Mouse (Mus musculus) embryonic facial prominence, embryonic 11.5 days (tissue): ENCODE data around the gene Trpm2. TPM values are rescaled to one million over a fixed set of nuclear protein-coding genes. Genes with fewer than 3 reads are reported as not detected.

Source experiments
- ATAC-seq: fragments of 200-750 bp; cut with Nextera tagmentation; replicated peaks from 2 replicates; pipeline ENCODE4 v1.8.0; 2017; ENCODE audit warnings: low read depth; ENCODE audit not compliant: insufficient number of reproducible peaks, low FRiP score, low TSS enrichment
- DNase-seq: peaks from one replicate; pipeline ENCODE4 v3.0.0-alpha.2; 2015; ENCODE audit warnings: low spot score
- H3K27ac ChIP-seq: fragments of 300-500 bp; sonication (generic); replicated peaks from 2 replicates; pipeline ENCODE4 v1.5.1; 2014; ENCODE audit warnings: mild to moderate bottlenecking, low read depth, low read length, control low read depth
- H3K27me3 ChIP-seq: fragments of 300-500 bp; sonication (generic); 2 replicates; pipeline ENCODE4 v1.6.1; 2014; ENCODE audit warnings: mild to moderate bottlenecking, low read length, moderate library complexity, mixed read lengths; ENCODE audit not compliant: control insufficient read depth, insufficient read depth
- H3K36me3 ChIP-seq: fragments of 300-500 bp; sonication (generic); replicated peaks from 2 replicates; pipeline ENCODE4 v1.6.1; 2014; ENCODE audit warnings: low read depth, mild to moderate bottlenecking, low read length, moderate library complexity, mixed read lengths; ENCODE audit not compliant: control insufficient read depth, insufficient read depth
- H3K4me1 ChIP-seq: fragments of 300-500 bp; sonication (generic); 2 replicates; pipeline ENCODE4 v1.6.1; 2014; ENCODE audit warnings: low read length, mixed read lengths; ENCODE audit not compliant: control insufficient read depth, insufficient read depth
- H3K4me2 ChIP-seq: fragments of 300-500 bp; sonication (generic); 2 replicates; pipeline ENCODE4 v1.6.1; 2014; ENCODE audit warnings: low read depth, mild to moderate bottlenecking, control low read depth, low read length, moderate library complexity
- H3K4me3 ChIP-seq: fragments of 300-500 bp; sonication (generic); 2 replicates; pipeline ENCODE4 v1.5.1; 2014; ENCODE audit warnings: low read depth, low read length, control low read depth
- H3K9ac ChIP-seq: fragments of 300-500 bp; sonication (generic); replicated peaks from 2 replicates; pipeline ENCODE4 v1.6.1; 2014; ENCODE audit warnings: mild to moderate bottlenecking, control low read depth, low read length
- H3K9me3 ChIP-seq: fragments of 300-500 bp; sonication (generic); replicated peaks from 2 replicates; pipeline ENCODE4 v1.6.1; 2016; ENCODE audit warnings: mild to moderate bottlenecking, low read length, inconsistent platforms, mixed read lengths; ENCODE audit not compliant: control insufficient read depth
- WGBS: fragments of 180-500 bp; shearing (Covaris S2); extraction: QIAGEN DNeasy Blood & Tissue Kit; methylation state at CpG from one replicate; pipeline ENCODE4 v1.1.7; 2014; 5-methylcytosine and 5-hydroxymethylcytosine counted together
- polyA plus RNA-seq: library from polyadenylated mRNA; unstranded; fragments of >200 nt; fragmentation: Nextera tagmentation; extraction: Ambion mirVana; gene quantifications from 2 replicates; pipeline ENCODE4 v1.2.1, GENCODE M21; 2014

The Trpm2 gene
- polyA plus RNA-seq, 1 experiment from 2014 or later = 0.43 TPM

GRCm38 (mm10) chr10:77976458-77977150 is 6.2 kb upstream of the Trpm2 start:
- Histone ChIP-seq H3K27me3 (no peaks in the 10 kb centered on the region), H3K27ac (no peak overlapping the region), H3K36me3 (no peaks in the 10 kb centered on the region; the same call in 1 of the 2 replicates), H3K4me3 (no peak overlapping the region), H3K9ac (no peak overlapping the region), H3K4me2 (no peak overlapping the region), H3K9me3 (no peaks in the 10 kb centered on the region), H3K4me1 (no peaks in the 10 kb centered on the region)
- 82% methylated on average over 8 of the region's 8 CpGs for WGBS
- ATAC-seq (no peak), DNase-seq (no peak)

GRCm38 (mm10) chr10:77975653-77976052 is 5.3 kb upstream of the Trpm2 start:
- DNase-seq = no peak
- Histone ChIP-seq H3K4me2 (no peak overlapping the region), H3K9ac (no peak overlapping the region), H3K27ac (no peak overlapping the region), H3K4me3 (no peak overlapping the region), H3K27me3 (no peaks in the 10 kb centered on the region), H3K9me3 (no peaks in the 10 kb centered on the region), H3K36me3 (no peaks in the 10 kb centered on the region; the same call in 1 of the 2 replicates), H3K4me1 (no peaks in the 10 kb centered on the region)
- ATAC-seq = no peak
- 51% methylated on average over 4 of the region's 4 CpGs for WGBS

GRCm38 (mm10) chr10:77974811-77975210 is 4.4 kb upstream of the Trpm2 start:
- Histone ChIP-seq H3K9me3 (no peaks in the 10 kb centered on the region), H3K27me3 (peaks cover 6% of the 10 kb centered on the region), H3K4me1 (no peaks in the 10 kb centered on the region), H3K4me2 (no peak overlapping the region), H3K36me3 (no peaks in the 10 kb centered on the region; the same call in 1 of the 2 replicates), H3K4me3 (no peak overlapping the region), H3K27ac (no peak overlapping the region), H3K9ac (no peak overlapping the region)
- ATAC-seq = no peak
- 72% methylated on average over 5 of the region's 5 CpGs for WGBS
- DNase-seq = no peak

- no peak overlapping the region for H3K4me2 ChIP-seq
- no peak overlapping the region for H3K27ac ChIP-seq
- no peak overlapping the region for H3K9ac ChIP-seq
- WGBS = 75% methylated on average over 5 of the region's 5 CpGs
- peaks cover 10% of the 10 kb centered on the region for H3K27me3 ChIP-seq
- no peak for ATAC-seq
- no peaks in the 10 kb centered on the region for H3K9me3 ChIP-seq
- no peaks in the 10 kb centered on the region for H3K4me1 ChIP-seq
- H3K36me3 ChIP-seq = no peaks in the 10 kb centered on the region; the same call in 1 of the 2 replicates
- no peak overlapping the region for H3K4me3 ChIP-seq
- DNase-seq = no peak
Measured at GRCm38 (mm10) chr10:77974323-77974722, 4.0 kb upstream of the Trpm2 start.

GRCm38 (mm10) chr10:77971709-77972553 is 1.6 kb upstream of the Trpm2 start:
- peaks cover 18% of the 10 kb centered on the region for H3K27me3 ChIP-seq
- no peaks in the 10 kb centered on the region for H3K36me3 ChIP-seq
- no peaks in the 10 kb centered on the region for H3K9me3 ChIP-seq
- peak; percentile 51 for DNase-seq
- no peak overlapping the region for H3K9ac ChIP-seq
- H3K4me1 ChIP-seq = no peaks in the 10 kb centered on the region
- 63% methylated on average over 17 of the region's 17 CpGs for WGBS
- ATAC-seq = no peak
- no peak overlapping the region for H3K27ac ChIP-seq
- no peak overlapping the region for H3K4me2 ChIP-seq
- H3K4me3 ChIP-seq = no peak overlapping the region

GRCm38 (mm10) chr10:77971191-77971590 is 828 bp upstream of the Trpm2 start:
- Histone ChIP-seq H3K36me3 (no peaks in the 10 kb centered on the region), H3K4me2 (no peak overlapping the region), H3K9ac (no peak overlapping the region), H3K9me3 (no peaks in the 10 kb centered on the region), H3K27me3 (peaks cover 18% of the 10 kb centered on the region), H3K27ac (no peak overlapping the region), H3K4me1 (no peaks in the 10 kb centered on the region), H3K4me3 (no peak overlapping the region)
- DNase-seq (no peak), ATAC-seq (no peak)
- 85% methylated on average over 10 of the region's 10 CpGs for WGBS

- DNase-seq (no peak), ATAC-seq (0 out of 2 replicates have a peak, but pooled peaks have one; percentile 9)
- WGBS = 16% methylated on average over 8 of the region's 8 CpGs
- Histone ChIP-seq H3K9ac (peak overlapping the region; percentile 25; the same call in 1 of the 2 replicates), H3K4me1 (no peaks in the 10 kb centered on the region), H3K27ac (no peak overlapping the region), H3K9me3 (no peaks in the 10 kb centered on the region), H3K4me3 (peak overlapping the region; percentile 18; the same call in 1 of the 2 replicates), H3K36me3 (no peaks in the 10 kb centered on the region), H3K4me2 (peak overlapping the region; percentile 62), H3K27me3 (peaks cover 18% of the 10 kb centered on the region)
Measured at GRCm38 (mm10) chr10:77969973-77970325, 414 bp downstream of the Trpm2 start.
